Mouse (Mus musculus) neural tube, embryonic 11.5 days (tissue): Measurements from ENCODE around the gene Olfr694. TPM values are rescaled to one million over a fixed set of nuclear protein-coding genes. Genes with fewer than 3 reads are reported as not detected.

ENCODE experiments used
- polyA plus RNA-seq: library from polyadenylated mRNA; unstranded; fragments of >200 nt; fragmentation: Nextera tagmentation; extraction: Ambion mirVana; gene quantifications from 2 replicates; pipeline ENCODE4 v1.2.1, GENCODE M21; 2014

The Olfr694 gene
- polyA plus RNA-seq, 1 experiment from 2014 or later = not detected

Other genes starting within 250 kb of the Olfr694 start
- gene Olfr693, start 11.2 kb downstream of the Olfr694 start, polyA plus RNA-seq = not detected in 2 replicates
- not detected in 2 replicates for gene Olfr695, start 24.6 kb upstream of the Olfr694 start, polyA plus RNA-seq
- not detected in 2 replicates for gene Olfr697, start 50.6 kb upstream of the Olfr694 start, polyA plus RNA-seq
- not detected in 2 replicates for gene Olfr698, start 63.6 kb upstream of the Olfr694 start, polyA plus RNA-seq
- not detected in 2 replicates for gene Olfr699, start 101.4 kb upstream of the Olfr694 start, polyA plus RNA-seq
- gene Olfr700, start 117.0 kb upstream of the Olfr694 start, polyA plus RNA-seq = not detected in 2 replicates
- not detected in 2 replicates for gene Olfr701, start 122.3 kb upstream of the Olfr694 start, polyA plus RNA-seq
- gene Olfr702, start 142.1 kb upstream of the Olfr694 start, polyA plus RNA-seq = not detected in 2 replicates
- not detected in 2 replicates for gene Olfr703, start 151.5 kb upstream of the Olfr694 start, polyA plus RNA-seq
- gene Olfr704, start 171.4 kb upstream of the Olfr694 start, polyA plus RNA-seq = not detected in 2 replicates
- gene Olfr705, start 185.1 kb upstream of the Olfr694 start, polyA plus RNA-seq = not detected in 2 replicates
- not detected in 2 replicates for gene Olfr706, start 196.3 kb upstream of the Olfr694 start, polyA plus RNA-seq
- not detected in 2 replicates for gene Olfr707, start 209.4 kb upstream of the Olfr694 start, polyA plus RNA-seq
- not detected in 2 replicates for gene Olfr1532-ps1, start 216.2 kb upstream of the Olfr694 start, polyA plus RNA-seq
- not detected in 2 replicates for gene Olfr709-ps1, start 240.4 kb upstream of the Olfr694 start, polyA plus RNA-seq